Mouse (Mus musculus): Measurements from ENCODE around the gene Snx30.

DNA sequence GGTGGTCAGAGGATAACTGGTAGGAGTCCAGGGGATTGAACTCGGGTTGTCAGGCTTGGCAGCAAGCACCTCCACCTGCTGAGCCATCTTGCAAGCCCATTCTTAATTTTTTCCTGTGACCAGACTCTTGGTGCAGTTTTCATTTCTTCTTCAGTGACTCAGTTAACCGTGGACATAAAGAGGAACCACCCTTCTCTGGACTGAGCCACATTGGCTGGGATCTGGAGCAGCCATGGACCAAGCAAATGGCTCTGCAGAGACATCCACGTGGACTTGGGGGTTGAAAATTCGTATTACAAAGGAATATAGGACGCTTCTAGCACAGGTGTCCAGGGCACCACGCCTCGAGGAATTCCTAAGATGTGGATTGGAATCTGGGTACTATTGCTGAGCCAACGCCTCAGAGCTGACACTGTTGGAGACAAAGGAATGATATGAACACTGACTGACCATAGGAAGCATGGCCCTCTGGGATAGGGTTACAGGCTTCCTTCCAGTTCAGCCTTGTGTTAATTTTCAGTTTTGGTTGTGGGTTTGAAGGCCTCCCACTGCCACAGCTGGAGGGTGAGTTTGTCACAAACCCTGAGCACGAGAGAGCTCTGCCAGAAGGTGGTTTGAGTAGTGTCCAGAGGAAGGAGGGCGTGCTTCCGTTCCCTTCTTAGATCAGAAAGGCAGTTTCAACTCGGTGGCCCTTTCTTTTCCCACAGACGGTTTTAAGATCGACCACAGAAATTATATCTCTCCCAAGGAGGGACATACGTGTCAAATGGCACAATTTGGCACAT is 39.0 kb downstream of the Snx30 start:
- TF ChIP-seq HCFC1 (IDR thresholded peaks at IDR 0.05; ENCODE audit: borderline replicate concordance, insufficient read depth, low read length) = no peak
- TF ChIP-seq ZC3H11A (IDR thresholded peaks at IDR 0.05; ENCODE audit: borderline replicate concordance, low read depth, low read length) = no peak
- no peak for TF ChIP-seq MAFK (IDR thresholded peaks at IDR 0.05; ENCODE audit: insufficient read depth, low read depth, low read length)
- no peak for TF ChIP-seq CHD2 (IDR thresholded peaks at IDR 0.05; ENCODE audit: low read depth, low read length)
